Comparison of ENCODE assay signal across 14 mouse cellular contexts in genomic region chr2:118980841-118981240, GRCm38 (mm10). TPM values are rescaled to one million over a fixed set of nuclear protein-coding genes. Genes with fewer than 3 reads are reported as not detected.
A peak's percentile ranks its signal among the peaks of the same experiment; 100 is the strongest.
DNase-seq lines count a peak whose midpoint lies in the region.
"Had no signal": no experiment of that assay in that cellular context is flagged by ENCODE, and none has a peak within 500 bp of the region (broad histone marks: within the 10 kb centered on the region; RNA-seq: fewer than 3 reads in every experiment).

No protein-coding gene starts in this region.

- DNase-seq in heart, adult 18-20 months: peak; percentile 18 to 36
- no peak for DNase-seq in heart, postnatal 4 days
- peak; percentile 27 to 38 for DNase-seq in heart, postnatal 10 days
- DNase-seq in heart, postnatal 25 days (ENCODE audit: low spot score): no peak
- DNase-seq: adrenal gland, adult 2 months; adrenal gland, postnatal 10 days; adrenal gland, postnatal 25 days; cerebellum, adult 11 months; cerebellum, adult 18-20 months; cerebellum, adult 8-10 months; cerebellum, adult 9-11 months; cerebellum, postnatal 14 days; cerebellum, postnatal 36 days; embryo, embryonic 11 days had no signal

- intact Hi-C loops in heart, postnatal 10 days (cut with DNase I): no loop called here
- intact Hi-C loops in heart, postnatal 25 days (cut with DNase I): no loop called here

RNA-seq across cellular contexts. Expression of gene Ccdc32, which starts 48.4 kb away (rescaled TPM):
- 10 to 100 TPM; 10.3 to 12.1 TPM for total RNA-seq in heart, adult 18-20 months (2021)
- total RNA-seq in heart, postnatal 4 days (2021): 10 to 100 TPM; 11.6 to 14.6 TPM
- total RNA-seq in heart, postnatal 10 days (2021): 10 to 100 TPM; 12.8 to 17.4 TPM
- 10 to 100 TPM; 10.0 to 13.0 TPM for total RNA-seq in heart, postnatal 25 days (2021)

RNA-seq across cellular contexts. Expression of gene Rpusd2, which starts 53.7 kb away (rescaled TPM):
- total RNA-seq in heart, adult 18-20 months (2021): 1 to 10 TPM; 4.5 to 4.8 TPM
- 1 to 10 TPM; 6.0 to 7.0 TPM for total RNA-seq in heart, postnatal 4 days (2021)
- total RNA-seq in heart, postnatal 10 days (2021): 1 to 10 TPM; 5.6 TPM
- total RNA-seq in heart, postnatal 25 days (2021): 1 to 10 TPM; 4.2 to 4.8 TPM

RNA-seq across cellular contexts. Expression of gene Chst14, which starts 54.5 kb away (rescaled TPM):
- total RNA-seq in heart, adult 18-20 months (2021): 1 to 10 TPM; 6.9 to 7.9 TPM
- total RNA-seq in heart, postnatal 4 days (2021): 10 to 100 TPM; 15.0 to 15.4 TPM
- total RNA-seq in heart, postnatal 10 days (2021): 10 to 100 TPM; 14.1 to 14.5 TPM
- 1 to 10 TPM; 9.3 to 9.8 TPM for total RNA-seq in heart, postnatal 25 days (2021)

Comparison
In these comparisons a context has a peak if more than half of its experiments do, and no peak if none do; other contexts are left out.
1. DNase-seq: peak in heart, adult 18-20 months (2 of 2) and heart, postnatal 10 days (2 of 2); none in heart, postnatal 4 days (single experiment) and heart, postnatal 25 days (single experiment).